Mouse (Mus musculus) MEL (cell line): ENCODE results near the gene Pou2f2.

Experiments
- CHD1 ChIP-seq: IDR thresholded peaks from 2 replicates; pipeline ENCODE4 v1.6.1; 2012; ENCODE audit warnings: low read depth, mild to moderate bottlenecking, inconsistent platforms, low read length, improper control_type of control experiment
- CTCF ChIP-seq, 3 experiments: IDR thresholded peaks in 2 of 3; conservative IDR thresholded peaks in 1 of 3; 2 replicates each; pipeline ENCODE4 v1.5.1; 2011 to 2012; ENCODE audit warnings: low read length in 3 of 3, low read depth in 2 of 3, mild to moderate bottlenecking in 2 of 3, improper control_type of control experiment in 1 of 3, inconsistent platforms in 1 of 3, mixed read lengths in 1 of 3, moderate library complexity in 1 of 3; ENCODE audit not compliant: control insufficient read depth in 1 of 3, insufficient read depth in 1 of 3, poor library complexity in 1 of 3, severe bottlenecking in 1 of 3
- MYC ChIP-seq: IDR thresholded peaks from 2 replicates; pipeline ENCODE4 v1.6.1; 2011; ENCODE audit warnings: low read depth, mild to moderate bottlenecking, low read length, improper control_type of control experiment, moderate library complexity
- RAD21 ChIP-seq: IDR thresholded peaks from 2 replicates; pipeline ENCODE4 v1.6.1; 2011; ENCODE audit warnings: mild to moderate bottlenecking, low read depth, low read length, improper control_type of control experiment
- TBP ChIP-seq: IDR thresholded peaks from 2 replicates; pipeline ENCODE4 v1.8.0; 2011; ENCODE audit warnings: low read depth, low read length, improper control_type of control experiment

GRCm38 (mm10) chr7:25195148-25195547 is 15.6 kb upstream of the Pou2f2 start:
- TF ChIP-seq RAD21 (no peak), TBP (no peak), CTCF (IDR thresholded peaks at IDR 0.05 in 2 of 3, conservative IDR thresholded peaks at IDR 0.05 in 1 of 3; ENCODE audit: control insufficient read depth in 1 of 3, insufficient read depth in 1 of 3, low read depth in 2 of 3, low read length in 3 of 3, poor library complexity in 1 of 3, severe bottlenecking in 1 of 3) (no peak), CHD1 (no peak), MYC (no peak)
